Mouse (Mus musculus) stomach, embryonic 14.5 days (tissue): ENCODE measurements around the gene Mef2d. TPM values are rescaled to one million over a fixed set of nuclear protein-coding genes. Genes with fewer than 3 reads are reported as not detected.

Experiments
- ATAC-seq: fragments of 200-750 bp; cut with Nextera tagmentation; 2 replicates; pipeline ENCODE4 v1.8.0; 2017; ENCODE audit warnings: low read depth, moderate TSS enrichment; ENCODE audit not compliant: insufficient number of reproducible peaks, insufficient read depth, low FRiP score
- H3K27ac ChIP-seq: fragments of 300-500 bp; sonication (generic); 2 replicates; pipeline ENCODE4 v1.5.1; 2014; ENCODE audit warnings: mild to moderate bottlenecking, low read length, moderate library complexity, mixed read lengths
- H3K27me3 ChIP-seq: fragments of 300-500 bp; sonication (generic); 2 replicates; pipeline ENCODE4 v1.6.1; 2014; ENCODE audit warnings: low read length, control low read depth, mixed read lengths; ENCODE audit not compliant: control insufficient read depth, insufficient read depth
- H3K36me3 ChIP-seq: fragments of 300-500 bp; sonication (generic); 2 replicates; pipeline ENCODE4 v1.6.1; 2014; ENCODE audit warnings: mild to moderate bottlenecking, control low read depth, low read length, moderate library complexity, mixed read lengths; ENCODE audit not compliant: control insufficient read depth, insufficient read depth
- H3K4me1 ChIP-seq: fragments of 300-500 bp; sonication (generic); 2 replicates; pipeline ENCODE4 v1.6.1; 2014; ENCODE audit warnings: low read length, control low read depth, mixed read lengths; ENCODE audit not compliant: control insufficient read depth, insufficient read depth
- H3K4me2 ChIP-seq: fragments of 300-500 bp; sonication (generic); replicated peaks from 2 replicates; pipeline ENCODE4 v1.6.1; 2014; ENCODE audit warnings: low read depth, low read length, control low read depth
- H3K4me3 ChIP-seq: fragments of 300-500 bp; sonication (generic); 2 replicates; pipeline ENCODE4 v1.5.1; 2014; ENCODE audit warnings: low read depth, low read length, control low read depth
- H3K9ac ChIP-seq: fragments of 300-500 bp; sonication (generic); replicated peaks from 2 replicates; pipeline ENCODE4 v1.6.1; 2014; ENCODE audit warnings: low read depth, mild to moderate bottlenecking, control low read depth, low read length, moderate library complexity, mixed read lengths
- H3K9me3 ChIP-seq: fragments of 300-500 bp; sonication (generic); 2 replicates; pipeline ENCODE4 v1.6.1; 2016; ENCODE audit warnings: low read depth, low read length, control low read depth; ENCODE audit not compliant: control insufficient read depth
- WGBS: fragments of 180-500 bp; shearing (Covaris S2); extraction: QIAGEN DNeasy Blood & Tissue Kit; methylation state at CpG from one replicate; pipeline ENCODE4 v1.1.7; 2014; 5-methylcytosine and 5-hydroxymethylcytosine counted together
- polyA plus RNA-seq: library from polyadenylated mRNA; unstranded; fragments of >200 nt; fragmentation: Nextera tagmentation; extraction: Ambion mirVana; gene quantifications from 2 replicates; pipeline ENCODE4 v1.2.1, GENCODE M21; 2014

Mef2d gene
- polyA plus RNA-seq, 1 experiment from 2014 or later, result 19.5 TPM

DNA sequence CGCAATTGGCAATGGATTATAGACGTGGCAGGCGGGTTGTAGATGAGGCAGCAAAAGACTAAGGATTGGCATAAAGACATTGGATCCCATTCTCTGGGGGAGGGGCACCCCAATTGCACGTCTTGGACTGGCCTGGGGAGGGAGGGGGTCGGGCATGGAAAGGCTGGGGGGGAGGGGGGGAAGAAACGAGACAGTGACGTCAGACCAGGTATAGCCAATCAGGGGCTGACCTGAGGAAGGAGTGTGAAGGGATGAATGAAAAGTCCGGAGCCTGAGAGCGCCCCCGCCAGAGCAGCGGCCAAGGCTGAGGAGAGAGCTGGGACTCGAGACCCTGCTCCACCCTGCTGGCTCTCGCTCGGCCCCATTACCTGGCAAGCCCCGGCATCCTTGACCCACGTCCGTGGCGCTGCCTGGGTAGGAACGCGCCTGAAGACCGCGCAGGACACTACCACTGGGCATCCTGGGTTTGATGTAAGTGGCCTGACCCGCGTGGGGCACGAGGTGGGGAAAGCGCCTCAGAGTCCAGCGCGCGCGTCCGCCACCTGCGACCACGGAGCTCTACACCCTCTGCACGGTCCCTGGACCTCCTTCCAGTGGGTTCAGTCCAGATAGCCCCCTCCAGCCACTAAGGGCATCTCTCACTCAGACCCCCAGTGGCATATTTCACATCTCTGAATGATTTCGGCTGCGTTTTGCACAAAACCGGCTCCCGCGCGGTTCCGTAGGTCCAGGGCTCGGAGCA lies 72.2 kb downstream of the Mef2d start:
- Histone ChIP-seq H3K36me3 (no peaks in the 10 kb centered on the region), H3K9ac (no peak overlapping the region), H3K27me3 (peaks cover 73% of the 10 kb centered on the region), H3K4me3 (peak overlapping the region; percentile 18), H3K9me3 (no peaks in the 10 kb centered on the region), H3K4me2 (0 out of 2 replicates have a peak overlapping the region, but pooled peaks have one; percentile 18), H3K4me1 (peaks cover 6% of the 10 kb centered on the region; the same call in 1 of the 2 replicates), H3K27ac (no peak overlapping the region)
- WGBS, result 1% methylated on average over 42 of the region's 42 CpGs
- ATAC-seq, result no peak

- no peak overlapping the region for H3K9ac ChIP-seq
These were observed 72.9 kb downstream of the Mef2d start for GRCm38 (mm10) chr3:88214971-88215552.

GRCm38 (mm10) chr3:88215553-88216004 lies 73.4 kb downstream of the Mef2d start:
- Histone ChIP-seq H3K36me3 (no peaks in the 10 kb centered on the region), H3K9me3 (no peaks in the 10 kb centered on the region), H3K27ac (no peak overlapping the region), H3K4me3 (peak overlapping the region; percentile 18; the same call in 1 of the 2 replicates), H3K9ac (no peak overlapping the region), H3K4me2 (peak overlapping the region; percentile 18; the same call in 1 of the 2 replicates), H3K27me3 (peaks cover 73% of the 10 kb centered on the region), H3K4me1 (peaks cover 6% of the 10 kb centered on the region; the same call in 1 of the 2 replicates)
- ATAC-seq, result no peak
- under 1% methylated on average over 23 of the region's 23 CpGs for WGBS

More at GRCm38 (mm10) chr3:88214971-88215552, 72.9 kb downstream of the Mef2d start:
- Histone ChIP-seq H3K4me2 (peak overlapping the region; percentile 18; the same call in 1 of the 2 replicates), H3K4me1 (peaks cover 6% of the 10 kb centered on the region; the same call in 1 of the 2 replicates), H3K36me3 (no peaks in the 10 kb centered on the region), H3K9me3 (no peaks in the 10 kb centered on the region), H3K27ac (no peak overlapping the region), H3K4me3 (peak overlapping the region; percentile 18), H3K27me3 (peaks cover 71% of the 10 kb centered on the region)
- no peak for ATAC-seq
- under 1% methylated on average over 48 of the region's 48 CpGs for WGBS

GRCm38 (mm10) chr3:88216116-88216515 lies 73.9 kb downstream of the Mef2d start:
- no peaks in the 10 kb centered on the region for H3K36me3 ChIP-seq
- no peak overlapping the region for H3K9ac ChIP-seq
- H3K4me2 ChIP-seq, result no peak overlapping the region
- peak overlapping the region; percentile 18; the same call in 1 of the 2 replicates for H3K4me3 ChIP-seq
- H3K9me3 ChIP-seq, result no peaks in the 10 kb centered on the region
- H3K4me1 ChIP-seq, result peaks cover 6% of the 10 kb centered on the region; the same call in 1 of the 2 replicates
- H3K27ac ChIP-seq, result no peak overlapping the region
- WGBS, result 3% methylated on average over 6 of the region's 6 CpGs
- no peak for ATAC-seq
- peaks cover 75% of the 10 kb centered on the region for H3K27me3 ChIP-seq

GRCm38 (mm10) chr3:88216534-88217326 lies 74.6 kb downstream of the Mef2d start:
- WGBS, result 10% methylated on average over 7 of the region's 7 CpGs
- Histone ChIP-seq H3K4me3 (no peak overlapping the region), H3K36me3 (no peaks in the 10 kb centered on the region)

GRCm38 (mm10) chr3:88217679-88218078 lies 75.5 kb downstream of the Mef2d start:
- Histone ChIP-seq H3K9ac (no peak overlapping the region), H3K36me3 (no peaks in the 10 kb centered on the region), H3K4me2 (no peak overlapping the region), H3K9me3 (no peaks in the 10 kb centered on the region), H3K4me3 (no peak overlapping the region), H3K27ac (no peak overlapping the region), H3K4me1 (peaks cover 6% of the 10 kb centered on the region; the same call in 1 of the 2 replicates), H3K27me3 (peaks cover 67% of the 10 kb centered on the region)
- 57% methylated on average over 1 of the region's 2 CpGs for WGBS
- no peak for ATAC-seq

More at GRCm38 (mm10) chr3:88216534-88217326, 74.6 kb downstream of the Mef2d start:
- H3K4me1 ChIP-seq, result peaks cover 6% of the 10 kb centered on the region; the same call in 1 of the 2 replicates
- no peaks in the 10 kb centered on the region for H3K9me3 ChIP-seq
- peaks cover 74% of the 10 kb centered on the region for H3K27me3 ChIP-seq
- H3K9ac ChIP-seq, result no peak overlapping the region
- H3K4me2 ChIP-seq, result no peak overlapping the region
- H3K27ac ChIP-seq, result no peak overlapping the region
- no peak for ATAC-seq

DNA sequence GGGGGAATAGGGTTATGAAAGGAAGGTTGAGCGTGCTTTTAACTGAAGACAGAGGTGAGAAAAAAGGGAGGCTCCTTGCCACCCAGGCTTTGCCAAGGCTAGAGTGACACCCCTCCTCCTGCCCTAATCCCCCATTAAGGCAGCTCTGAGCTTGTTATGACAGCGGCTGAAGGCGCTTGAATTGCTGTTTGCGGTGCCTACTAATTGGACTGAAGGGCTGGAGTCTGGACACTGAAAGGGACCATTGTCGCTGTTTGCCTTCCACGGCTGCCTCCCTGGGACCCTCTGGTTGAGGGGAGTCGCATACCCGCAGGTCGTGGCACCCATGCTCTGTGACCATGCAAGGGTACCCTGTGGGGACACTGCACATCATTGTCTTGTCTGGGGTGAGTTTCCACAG lies 77.8 kb downstream of the Mef2d start:
- no peaks in the 10 kb centered on the region for H3K9me3 ChIP-seq
- ATAC-seq, result no peak
- peaks cover 47% of the 10 kb centered on the region for H3K27me3 ChIP-seq
- H3K4me3 ChIP-seq, result no peak overlapping the region
- H3K36me3 ChIP-seq, result no peaks in the 10 kb centered on the region
- H3K27ac ChIP-seq, result no peak overlapping the region
- H3K4me1 ChIP-seq, result peaks cover 3% of the 10 kb centered on the region; the same call in 1 of the 2 replicates
- WGBS, result 19% methylated on average over 9 of the region's 9 CpGs
- H3K4me2 ChIP-seq, result no peak overlapping the region
- H3K9ac ChIP-seq, result no peak overlapping the region

GRCm38 (mm10) chr3:88220842-88221241 lies 78.7 kb downstream of the Mef2d start:
- Histone ChIP-seq H3K27me3 (peaks cover 39% of the 10 kb centered on the region), H3K36me3 (no peaks in the 10 kb centered on the region), H3K9me3 (no peaks in the 10 kb centered on the region), H3K4me3 (no peak overlapping the region), H3K9ac (no peak overlapping the region), H3K4me2 (no peak overlapping the region), H3K4me1 (no peaks in the 10 kb centered on the region), H3K27ac (no peak overlapping the region)
- WGBS, result under 1% methylated on average over 6 of the region's 6 CpGs
- ATAC-seq, result no peak
